Mouse (Mus musculus) lung, adult 2 months (tissue): ENCODE measurements around the gene Zc3h7b.

ENCODE experiments used
- CTCF ChIP-seq: fragments of 200-500 bp; IDR thresholded peaks from 2 replicates; pipeline ENCODE4 v1.5.1; 2011; ENCODE audit warnings: mild to moderate bottlenecking, low read length, control low read depth; ENCODE audit not compliant: insufficient read depth
- POLR2A ChIP-seq: fragments of 200-500 bp; IDR thresholded peaks from 2 replicates; pipeline ENCODE4 v1.6.1; 2011; ENCODE audit warnings: low read depth, mild to moderate bottlenecking, control low read depth, low read length, borderline replicate concordance; ENCODE audit errors: extremely low read depth

DNA sequence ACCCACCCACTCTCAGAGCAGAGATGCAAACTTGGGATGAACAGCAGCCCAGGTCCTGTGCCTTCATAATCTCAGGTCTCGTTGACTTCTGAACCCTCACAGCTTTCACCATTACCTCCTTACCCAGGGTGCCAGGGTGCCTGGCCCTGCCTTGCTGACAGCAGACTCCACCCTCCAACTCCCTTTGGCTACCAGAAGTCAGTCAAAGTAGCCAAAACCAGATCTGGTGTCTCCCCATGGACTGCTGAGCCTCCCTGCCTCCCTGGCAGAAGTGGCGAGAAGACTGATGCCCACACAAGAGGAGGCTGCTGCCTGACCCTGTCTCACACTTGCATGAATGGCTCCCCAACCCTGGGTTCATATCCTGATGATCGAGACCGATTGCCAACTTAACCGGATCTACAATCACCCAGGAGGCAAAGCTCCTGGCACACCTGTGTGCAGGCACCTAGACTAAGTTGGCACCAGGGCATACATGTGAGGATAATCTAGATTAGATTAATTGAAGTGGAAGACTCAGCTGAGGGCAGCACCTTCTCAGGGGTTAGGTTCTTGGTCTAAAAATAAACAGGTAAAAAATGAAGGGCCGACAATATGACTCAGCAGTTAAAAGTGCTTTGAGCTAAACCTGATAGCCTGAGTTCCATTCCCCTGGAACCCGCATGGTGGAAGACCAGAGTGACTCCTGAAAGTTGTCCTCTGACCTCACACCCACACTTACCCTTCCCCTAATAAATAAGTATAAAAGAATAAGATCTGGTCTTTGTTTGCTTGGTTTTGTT, 83.8 kb downstream of the Zc3h7b start:
- TF ChIP-seq POLR2A (no peak), CTCF (no peak)
